Mouse (Mus musculus) layer of hippocampus, adult 8-10 months (tissue): Measurements from ENCODE around the gene Iqschfp. TPM values are rescaled to one million over a fixed set of nuclear protein-coding genes. Genes with fewer than 3 reads are reported as not detected.
"Not testable (repeated sequence)": the region's sequence is repeated elsewhere in the genome, so short reads cannot be mapped to it uniquely, and the experiment has no call there.

Source experiments
- DNase-seq, 2 experiments: peaks; one replicate each; pipeline ENCODE4 v3.0.0; 2022; ENCODE audit warnings: low spot score in 2 of 2
- total RNA-seq, 4 experiments: library from RNA; stranded (reverse); gene quantifications; 2 replicates each; pipeline ENCODE4 v1.2.4; 2022

The Iqschfp gene
- total RNA-seq, 4 experiments from 2014 or later, result 10.0 to 16.4 (median 14.6) TPM

DNA sequence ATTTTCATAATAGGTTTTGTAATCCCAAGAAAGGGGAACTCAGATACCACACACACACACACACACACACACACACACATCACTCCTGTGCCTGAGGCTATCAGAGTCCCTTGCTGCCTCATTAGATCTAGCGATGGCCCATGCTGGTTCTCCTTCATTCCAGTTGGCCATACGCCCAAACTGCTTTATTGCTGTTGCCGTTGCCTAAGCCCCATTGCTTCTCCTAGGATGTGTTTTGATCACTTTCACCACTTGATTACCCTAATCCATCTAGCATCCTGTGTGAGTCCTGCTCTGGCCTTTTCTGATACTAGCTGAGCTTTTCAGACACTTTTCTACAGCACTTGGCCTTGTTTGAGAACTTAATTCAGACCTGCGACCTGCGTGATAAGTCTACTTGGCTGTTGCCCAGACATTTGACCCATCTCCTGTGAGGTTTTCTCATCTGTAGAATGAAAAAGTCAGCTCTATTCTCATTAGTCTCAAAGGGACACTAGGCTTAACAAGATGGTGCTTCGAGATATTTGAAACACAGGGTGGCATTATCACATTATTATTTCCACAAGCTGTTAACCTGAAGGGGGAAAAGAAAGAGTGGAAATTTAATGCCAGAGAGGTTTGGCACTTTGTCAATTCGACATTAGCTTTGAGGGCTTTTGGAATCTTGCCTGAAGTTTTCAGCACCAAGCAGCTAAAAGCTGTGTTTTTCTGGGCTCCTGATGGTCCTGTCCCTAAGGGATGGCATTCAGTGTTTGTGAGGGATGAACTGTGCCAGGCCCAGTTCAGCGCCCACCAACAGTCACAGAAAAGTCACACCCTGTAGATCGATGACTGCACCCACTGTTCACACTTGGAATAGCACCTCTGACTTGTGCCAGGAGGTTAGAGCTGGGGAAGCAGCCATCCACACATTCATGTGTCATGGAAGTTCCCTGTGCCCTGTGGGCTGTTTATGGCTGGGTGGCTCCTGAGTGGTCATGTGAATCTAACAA lies 179.7 kb downstream of the Iqschfp start:
- peak in 1 of 2 experiments; percentile 26 for DNase-seq

DNA sequence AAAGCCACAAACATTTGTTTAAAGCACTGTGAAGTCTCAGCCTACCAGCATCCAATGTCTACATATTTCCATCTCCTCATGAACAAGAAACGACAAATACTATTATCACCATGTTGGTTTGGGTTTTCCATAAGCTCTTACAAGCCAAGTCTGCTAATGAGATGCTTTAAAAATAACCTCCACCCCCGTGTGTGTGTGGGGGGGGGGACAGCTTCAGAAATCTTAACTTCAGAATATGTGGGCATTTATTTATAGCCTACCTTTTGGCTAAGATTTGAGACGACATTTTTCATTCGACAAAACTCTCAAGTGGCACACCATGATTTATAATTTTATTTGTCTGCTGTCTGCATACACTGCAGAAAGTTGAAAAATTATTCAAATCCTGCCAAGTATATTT lies 185.4 kb downstream of the Iqschfp start:
- no peak for DNase-seq

DNA sequence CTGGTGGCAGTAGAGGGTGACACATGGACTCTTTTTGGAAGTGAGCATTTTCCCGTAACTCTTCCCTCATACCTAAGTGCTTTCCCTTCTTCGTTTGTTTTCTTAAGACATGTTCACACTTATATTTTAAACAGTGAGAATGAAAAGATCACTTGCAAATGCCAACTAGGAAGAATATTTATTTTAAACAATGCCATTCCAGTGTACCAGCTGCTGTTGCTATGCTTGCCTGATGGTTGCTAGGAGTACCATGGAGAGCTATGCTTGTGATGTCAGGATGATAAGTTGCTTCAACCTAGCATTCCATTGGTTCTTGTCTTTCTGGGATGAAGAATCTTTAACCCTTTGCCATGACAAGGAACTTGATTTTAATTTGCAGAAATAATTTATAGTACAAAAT lies 193.0 kb downstream of the Iqschfp start:
- DNase-seq, result no peak

DNA sequence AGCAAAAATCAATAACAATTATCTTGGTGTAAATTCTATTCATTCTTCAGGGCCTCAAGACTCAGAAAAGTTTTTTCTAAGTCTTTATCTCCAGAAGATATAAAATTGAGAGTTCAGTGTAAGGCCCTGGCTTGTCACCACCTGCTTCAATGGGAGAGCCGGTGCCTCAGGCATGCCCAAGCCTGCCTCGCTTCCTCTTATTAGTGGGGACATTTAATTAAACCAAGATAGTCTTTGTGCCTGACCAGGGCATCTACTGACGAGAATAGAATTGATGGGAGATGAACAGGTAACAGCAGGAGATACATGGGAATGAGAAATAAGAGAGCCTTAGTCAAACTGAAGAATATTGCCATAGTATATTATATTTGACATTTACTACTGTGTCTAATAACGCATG lies 200.1 kb downstream of the Iqschfp start:
- no peak for DNase-seq

DNA sequence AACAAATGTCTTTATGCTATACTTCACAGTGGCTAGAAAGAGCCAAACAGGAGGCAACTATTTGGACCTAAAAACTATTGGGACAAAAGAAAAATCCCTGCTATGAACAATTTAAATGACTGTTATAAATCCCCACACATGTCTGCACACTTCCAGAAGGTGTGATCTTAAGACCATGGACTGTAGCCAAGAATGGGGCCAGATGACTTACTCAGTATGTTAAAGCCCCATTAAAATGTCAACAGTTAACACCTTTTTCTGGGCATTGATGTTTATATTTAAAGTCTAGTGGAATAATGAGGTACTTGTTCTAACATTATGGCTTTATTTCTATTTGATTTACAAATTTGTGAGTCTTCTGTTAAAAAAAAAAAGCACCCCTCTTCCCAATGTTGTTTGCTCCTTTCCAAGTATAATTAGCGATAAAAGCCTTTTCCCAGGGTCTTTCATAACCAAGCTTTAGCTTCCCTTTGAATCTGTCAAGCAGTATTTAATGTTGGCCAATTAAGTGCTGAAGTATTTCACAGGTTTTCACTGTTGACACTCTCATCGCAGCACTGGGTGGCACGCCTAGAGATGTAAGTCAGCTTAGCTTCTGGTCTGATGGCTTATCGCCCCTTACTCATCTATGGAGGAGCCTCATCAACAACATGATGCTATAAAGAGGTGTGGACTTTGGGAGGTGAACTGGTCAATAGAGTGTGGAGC lies 204.8 kb downstream of the Iqschfp start:
- no peak for DNase-seq

DNA sequence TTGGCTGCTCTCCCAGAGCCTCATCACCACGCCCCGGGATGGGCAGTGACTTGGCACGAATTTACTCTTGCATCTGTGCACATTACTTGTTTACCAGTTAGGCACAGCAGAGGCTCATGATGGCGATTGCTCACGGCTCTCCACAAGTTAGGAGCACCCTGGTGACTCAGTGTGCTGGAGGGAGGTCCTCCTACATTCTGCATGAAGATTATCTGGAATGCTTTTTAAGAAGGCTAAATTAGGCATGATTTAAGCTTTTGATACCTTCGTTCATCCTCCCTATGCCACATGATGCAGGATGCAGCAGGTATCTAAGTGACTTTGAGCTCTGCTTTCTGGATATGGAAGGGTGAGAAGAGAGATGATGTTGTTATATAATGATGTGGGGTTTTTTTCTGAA lies 207.5 kb downstream of the Iqschfp start:
- not testable (repeated sequence) for DNase-seq

DNA sequence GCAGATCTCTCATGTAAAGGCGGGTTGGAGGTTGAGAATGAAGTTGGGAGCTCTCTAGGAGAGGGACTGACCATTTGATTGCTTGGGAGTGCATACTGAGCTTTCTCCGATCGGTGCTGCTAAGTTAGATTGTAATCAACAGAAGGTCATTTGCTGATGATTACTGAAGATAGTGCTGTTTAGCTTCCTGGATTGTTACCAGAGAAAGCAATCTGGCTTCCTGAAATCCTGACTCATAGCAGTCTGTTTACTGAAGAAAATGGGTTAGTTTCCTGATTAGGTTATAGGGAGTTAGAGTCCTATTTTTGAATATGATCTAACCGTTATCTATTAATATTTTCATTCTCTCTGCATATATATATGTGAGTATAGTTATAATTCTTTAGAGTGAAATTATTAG lies 209.3 kb downstream of the Iqschfp start:
- DNase-seq, result peak in 1 of 2 experiments; percentile 26

DNA sequence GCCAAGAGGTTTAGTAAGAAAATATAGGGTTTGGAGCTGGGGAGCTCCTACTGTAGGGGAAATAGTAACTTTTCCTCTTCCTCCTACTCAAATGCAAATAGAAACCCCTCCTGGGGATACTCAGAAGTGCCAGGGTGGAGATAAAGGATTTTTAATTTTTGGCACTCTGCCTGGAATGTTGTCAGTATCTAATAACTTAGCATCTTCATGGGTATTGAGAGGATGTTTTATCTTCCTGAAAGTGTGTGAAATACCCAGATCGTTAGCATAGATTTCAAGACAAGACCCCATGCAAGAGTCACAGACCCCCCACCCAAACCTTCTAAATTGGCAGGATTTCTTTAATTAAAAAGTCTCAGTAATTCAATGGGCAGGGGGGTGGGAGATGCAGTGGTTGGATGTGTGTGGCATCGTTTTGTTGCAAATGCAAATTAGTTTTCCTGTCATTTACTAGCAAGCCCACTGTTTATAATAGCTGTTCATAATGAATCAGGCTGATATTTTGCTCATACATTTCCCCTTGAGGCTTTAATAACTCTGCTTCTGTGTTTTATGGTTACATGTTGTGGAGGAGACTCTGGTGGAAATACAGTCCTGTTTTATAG lies 213.2 kb downstream of the Iqschfp start:
- DNase-seq, result no peak

DNA sequence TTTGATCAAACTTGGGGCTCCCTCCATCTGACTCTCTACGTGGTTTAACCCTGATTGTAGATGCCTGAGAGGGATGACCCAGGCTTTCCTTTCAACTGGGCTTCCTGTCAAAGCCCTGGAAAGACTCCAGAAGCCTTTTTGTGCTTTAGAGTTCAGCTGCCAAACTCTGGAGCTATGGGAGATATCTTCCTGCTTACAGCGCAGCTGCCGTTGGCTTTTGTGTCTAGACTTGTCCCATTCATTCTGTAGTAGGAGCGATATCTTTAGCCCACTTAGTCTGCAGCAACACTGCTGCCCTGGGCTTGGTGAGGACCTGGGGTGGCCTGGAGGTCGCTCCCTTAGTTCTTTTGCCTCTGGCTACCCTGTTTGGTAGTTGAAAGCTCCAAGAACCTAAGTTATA lies 229.3 kb downstream of the Iqschfp start:
- DNase-seq, result no peak

DNA sequence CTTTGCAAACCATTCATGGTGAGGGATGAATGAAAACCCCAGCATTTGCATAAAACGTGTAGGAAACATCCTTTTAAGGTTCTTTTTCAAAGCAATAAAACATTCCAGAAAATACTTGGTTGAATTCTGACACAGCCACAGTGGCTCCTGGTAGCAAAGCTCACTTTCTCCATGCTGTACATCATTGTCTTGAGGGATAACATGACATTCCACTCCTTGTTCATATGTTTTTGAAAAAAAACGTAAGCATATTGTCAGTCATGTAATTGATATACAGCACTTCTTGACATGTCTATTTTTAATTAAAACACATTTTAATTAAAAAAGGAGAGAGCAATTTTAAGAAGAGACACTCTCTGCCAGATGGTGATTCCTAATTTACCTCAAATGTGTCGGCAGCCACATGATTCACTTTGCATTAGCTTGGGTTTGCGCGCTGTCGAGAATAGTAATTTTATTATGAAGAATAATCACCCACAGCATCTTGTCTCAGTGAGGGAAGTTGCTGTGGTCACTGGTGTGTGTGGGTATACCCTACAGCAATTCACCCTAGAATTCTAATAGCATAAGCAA lies 234.3 kb downstream of the Iqschfp start:
- no peak for DNase-seq

DNA sequence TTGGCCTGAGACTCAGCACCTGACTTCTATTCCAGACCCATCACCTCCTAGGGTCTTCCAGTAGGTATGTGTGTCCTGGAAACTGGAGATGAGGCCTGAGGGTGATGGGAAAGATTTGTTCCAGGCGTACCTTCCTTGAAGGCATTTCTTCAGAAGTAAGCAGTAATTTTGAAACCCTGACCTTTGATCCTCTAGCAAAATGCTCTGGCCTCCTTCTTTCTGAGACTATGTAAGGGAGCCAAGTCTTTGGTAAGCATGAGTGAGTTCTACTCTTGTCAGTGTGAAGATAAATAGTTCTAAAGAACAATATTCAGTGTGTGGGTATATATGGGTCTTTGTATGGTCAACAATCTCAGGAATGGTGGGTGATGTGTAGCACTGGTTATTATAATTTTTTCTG lies 238.4 kb downstream of the Iqschfp start:
- DNase-seq, result no peak

DNA sequence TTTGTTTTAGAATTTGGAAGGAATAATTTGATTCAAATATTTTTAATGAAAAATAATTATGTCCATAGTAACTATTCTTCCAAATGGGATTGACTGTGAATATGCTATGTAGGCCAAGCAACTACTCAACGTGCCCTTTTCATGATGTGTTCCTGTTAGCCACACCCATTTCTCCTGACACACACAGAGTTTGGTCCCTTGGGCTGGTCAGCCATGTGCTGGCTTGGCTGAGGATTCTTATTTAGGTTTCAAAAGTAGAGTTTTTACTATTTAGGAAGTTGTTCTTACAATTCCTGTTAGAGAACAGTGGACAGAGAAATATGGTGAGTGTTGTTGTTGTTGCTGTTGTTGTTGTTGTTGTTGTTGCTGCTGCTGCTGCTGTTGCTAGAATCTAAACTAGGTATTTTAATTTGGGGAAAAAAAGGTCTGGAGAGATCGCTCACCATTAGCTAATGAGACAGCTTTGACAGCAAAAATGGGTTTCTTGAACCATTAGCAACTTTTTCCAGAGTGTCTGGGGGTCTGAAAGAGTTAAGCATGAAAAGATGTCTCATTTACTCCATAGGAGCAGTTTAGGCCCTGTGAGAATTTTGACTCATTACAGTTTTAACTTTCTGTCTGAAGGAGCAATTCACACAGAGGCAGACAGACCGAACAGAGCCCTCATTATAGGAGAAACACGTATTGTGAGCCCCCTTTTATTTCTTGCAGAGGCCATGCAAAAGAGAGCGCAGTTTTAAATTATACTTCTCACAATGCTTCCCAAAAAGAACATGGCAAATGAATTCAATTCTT lies 247.0 kb downstream of the Iqschfp start:
- no peak for DNase-seq

DNA sequence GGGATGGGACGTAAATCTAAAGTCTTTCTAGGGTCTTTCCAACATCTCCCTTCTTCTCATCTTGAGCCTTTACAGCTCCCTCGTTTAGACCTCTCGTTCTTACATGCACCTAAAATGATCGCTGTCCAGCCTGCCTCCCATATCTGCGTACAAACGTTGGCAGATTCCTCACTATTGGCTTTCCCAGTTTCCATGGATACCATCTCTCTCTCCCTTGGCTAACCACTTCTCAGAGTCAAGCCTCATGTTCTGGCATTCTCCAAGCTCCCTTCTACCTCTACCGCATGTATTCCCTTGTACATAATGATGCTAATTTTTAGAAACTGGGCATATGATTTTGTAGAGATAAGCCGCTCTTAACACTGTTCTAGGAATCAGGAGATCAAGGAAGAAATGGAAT lies 258.7 kb downstream of the Iqschfp start:
- DNase-seq, result no peak

DNA sequence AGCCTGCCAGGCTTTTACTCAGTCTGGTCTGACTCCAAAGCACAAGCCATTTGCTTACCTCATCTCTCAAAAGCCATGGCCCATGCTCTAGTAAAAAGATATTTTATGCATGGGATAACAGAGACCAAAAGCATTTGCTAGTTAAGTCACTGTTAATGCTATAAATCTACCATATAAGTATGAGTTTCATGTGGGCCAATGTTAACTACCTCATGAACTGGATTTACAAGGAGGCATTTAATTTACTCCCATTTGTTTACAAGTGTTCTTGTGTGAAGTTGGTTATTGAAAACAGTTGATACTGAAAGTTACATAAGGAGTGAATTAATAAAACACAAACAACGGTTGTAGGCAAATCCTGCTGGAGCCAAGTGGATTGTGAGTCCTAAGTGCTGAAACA lies 268.1 kb downstream of the Iqschfp start:
- no peak for DNase-seq

DNA sequence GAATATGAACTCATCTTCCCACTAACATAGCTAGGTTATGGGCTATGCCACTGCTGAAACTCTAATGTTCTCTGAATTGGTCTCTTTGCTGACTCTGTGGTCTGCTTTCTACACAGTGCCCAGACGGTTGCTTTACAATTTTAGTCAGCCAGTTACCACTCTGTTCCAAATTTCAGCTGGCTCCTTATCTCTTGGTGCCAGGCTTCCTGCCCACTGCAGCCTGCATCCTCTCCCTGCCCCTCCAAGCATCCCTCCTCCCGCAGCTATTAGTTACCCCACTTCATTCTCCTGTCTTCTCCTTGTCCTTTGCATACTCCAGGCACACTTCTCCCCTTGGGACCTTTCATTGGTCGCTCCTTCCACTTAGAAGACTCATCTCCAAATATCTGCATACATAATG lies 268.7 kb downstream of the Iqschfp start:
- no peak for DNase-seq

DNA sequence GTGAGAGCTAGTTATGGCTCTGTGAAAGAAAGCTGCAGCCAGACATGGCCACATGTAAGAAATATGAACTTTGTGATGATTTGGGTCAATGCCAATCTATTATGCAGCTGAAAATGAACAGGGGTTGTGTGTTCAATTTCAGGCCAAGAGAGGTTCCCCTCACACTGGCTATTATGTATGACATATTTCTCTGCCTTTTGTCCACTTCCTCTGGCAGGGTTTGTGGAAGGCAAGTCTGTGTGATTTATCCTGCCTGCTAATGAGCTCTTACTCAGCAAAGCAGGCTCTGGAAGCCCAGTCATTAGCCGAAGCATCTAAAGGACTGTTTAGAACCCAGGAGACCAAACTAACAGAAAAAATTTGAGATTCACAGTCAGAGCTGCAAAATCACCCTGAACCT lies 286.2 kb downstream of the Iqschfp start:
- DNase-seq, result no peak

DNA sequence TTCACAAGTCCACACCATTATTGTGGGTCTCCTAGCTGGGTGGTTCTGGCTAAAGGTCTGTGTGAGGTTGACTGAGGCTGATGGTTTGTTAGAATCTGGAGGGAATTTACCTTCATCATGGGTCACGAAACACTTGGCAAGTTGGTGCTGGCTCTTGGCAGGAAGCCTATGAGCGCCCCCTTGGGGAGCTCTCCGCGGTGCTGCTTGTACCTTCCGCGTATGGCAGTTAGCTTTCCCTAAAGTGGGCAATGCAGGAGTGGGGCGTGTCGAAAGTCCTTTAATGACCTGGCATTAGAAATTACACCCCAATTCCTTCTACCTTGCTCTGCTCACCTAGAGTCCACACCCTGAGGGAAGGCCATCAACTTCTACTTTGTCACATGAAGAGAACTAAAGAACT lies 295.4 kb downstream of the Iqschfp start:
- DNase-seq, result no peak

DNA sequence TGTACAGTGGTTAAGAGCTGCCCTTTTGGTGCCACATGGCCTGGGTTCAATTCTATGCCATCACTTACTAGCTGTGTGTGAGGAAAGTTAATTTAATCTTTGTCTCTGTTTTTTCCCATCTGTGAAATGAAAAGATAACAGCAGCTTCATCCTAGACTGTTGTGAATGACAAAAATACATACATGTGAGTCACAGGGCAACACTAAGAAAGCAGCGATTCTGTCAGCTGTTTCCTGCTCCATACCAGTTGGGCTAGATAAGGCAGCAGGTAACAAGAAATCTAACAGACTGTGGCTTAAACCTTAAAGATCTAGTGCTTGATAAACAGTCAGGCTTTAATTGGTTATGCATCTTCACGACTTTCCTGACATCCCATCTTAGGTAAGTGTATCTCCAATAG lies 297.1 kb downstream of the Iqschfp start:
- no peak for DNase-seq

DNA sequence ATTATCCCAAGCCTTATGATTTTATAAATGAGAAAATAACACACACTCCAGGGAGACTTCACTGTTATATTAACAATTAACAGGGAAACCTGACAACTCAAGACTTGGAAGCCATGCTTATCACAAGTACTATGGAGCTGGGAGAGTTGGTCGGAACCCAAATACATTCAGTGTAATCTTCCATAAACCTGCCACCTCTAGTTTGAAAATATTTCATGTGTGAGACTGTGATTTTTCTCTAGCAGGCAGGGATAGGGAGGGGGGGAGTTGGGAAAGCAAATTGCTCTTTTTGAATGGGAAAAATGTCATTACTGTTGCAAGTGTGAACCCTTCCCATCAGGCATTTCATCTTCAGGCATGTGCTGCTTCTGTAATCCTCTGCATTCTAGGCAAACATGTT lies 304.9 kb downstream of the Iqschfp start:
- no peak for DNase-seq

DNA sequence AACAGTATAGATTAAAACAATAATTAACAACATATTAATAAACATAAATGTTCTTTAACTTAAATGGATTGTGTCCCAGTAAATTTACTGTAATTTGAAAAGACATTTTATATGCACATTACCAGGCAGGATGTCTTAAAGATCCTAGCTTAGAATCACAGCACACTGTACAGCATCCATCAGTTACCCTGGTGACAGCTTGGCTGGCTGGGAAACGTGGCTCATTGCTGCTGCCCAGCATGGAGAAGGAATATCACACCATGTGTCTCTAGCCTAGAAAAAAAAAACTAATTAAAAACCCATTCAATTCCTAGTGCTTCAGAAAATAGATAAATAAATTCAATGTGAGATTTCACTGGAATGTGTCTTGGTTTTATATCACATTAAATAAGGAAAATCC lies 309.2 kb downstream of the Iqschfp start:
- peak; percentile 30 to 56 for DNase-seq
